Mouse (Mus musculus) macrophage (primary cell): ENCODE results near the gene Ola1. TPM values are rescaled to one million over a fixed set of nuclear protein-coding genes. Genes with fewer than 3 reads are reported as not detected.
A peak's percentile ranks its signal among the peaks of the same experiment; 100 is the strongest.

Experiments used
- H3K27ac ChIP-seq: fragments of 350-480 bp; formaldehyde crosslinking; 2 replicates; pipeline ENCODE4 v1.9.0; 2021
- H3K36me3 ChIP-seq: fragments of 350-480 bp; formaldehyde crosslinking; 2 replicates; pipeline ENCODE4 v1.9.0; 2021; ENCODE audit errors: inconsistent target
- H3K4me3 ChIP-seq: fragments of 350-480 bp; formaldehyde crosslinking; 2 replicates; pipeline ENCODE4 v1.9.0; 2021; ENCODE audit errors: inconsistent target
- H3K79me2 ChIP-seq: fragments of 350-480 bp; formaldehyde crosslinking; 2 replicates; pipeline ENCODE4 v1.9.0; 2021; ENCODE audit errors: inconsistent target
- WGBS: methylation state at CpG from one replicate; pipeline ENCODE4 v1.1.7; 2026; ENCODE audit warnings: inconsistent platforms; ENCODE audit not compliant: missing documents; 5-methylcytosine and 5-hydroxymethylcytosine counted together
- polyA plus RNA-seq: library from polyadenylated mRNA; stranded (reverse); fragments of 250-400 nt; gene quantifications from 3 replicates; pipeline ENCODE4 v1.2.4, GENCODE M21; 2018; ENCODE audit warnings: inconsistent platforms

Ola1 gene
- polyA plus RNA-seq, 1 experiment from 2014 or later, result 133 TPM

DNA sequence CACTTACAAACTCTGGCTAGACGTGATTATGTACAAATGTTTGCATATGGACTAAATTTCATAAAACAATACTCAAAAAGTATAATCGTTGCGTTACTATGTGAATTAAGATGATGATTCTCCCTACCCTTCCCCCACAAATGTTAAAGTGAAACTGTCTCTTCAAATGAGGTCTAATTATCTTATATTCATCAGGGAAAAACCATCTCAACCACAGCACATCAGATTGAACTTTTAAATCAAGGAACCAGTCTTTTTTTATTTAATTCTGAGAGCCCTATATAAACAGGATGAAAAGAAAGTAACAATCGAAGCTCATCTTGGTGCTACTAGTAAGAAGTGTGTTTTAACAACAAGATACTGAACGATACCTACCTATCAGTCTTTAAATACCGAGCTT, 14.4 kb downstream of the Ola1 start:
- 99% methylated on average over 6 of the region's 6 CpGs for WGBS
- H3K36me3 ChIP-seq, result no peaks in the 10 kb centered on the region
- peaks cover 66% of the 10 kb centered on the region for H3K79me2 ChIP-seq
- no peak overlapping the region for H3K4me3 ChIP-seq
- H3K27ac ChIP-seq, result no peak overlapping the region

DNA sequence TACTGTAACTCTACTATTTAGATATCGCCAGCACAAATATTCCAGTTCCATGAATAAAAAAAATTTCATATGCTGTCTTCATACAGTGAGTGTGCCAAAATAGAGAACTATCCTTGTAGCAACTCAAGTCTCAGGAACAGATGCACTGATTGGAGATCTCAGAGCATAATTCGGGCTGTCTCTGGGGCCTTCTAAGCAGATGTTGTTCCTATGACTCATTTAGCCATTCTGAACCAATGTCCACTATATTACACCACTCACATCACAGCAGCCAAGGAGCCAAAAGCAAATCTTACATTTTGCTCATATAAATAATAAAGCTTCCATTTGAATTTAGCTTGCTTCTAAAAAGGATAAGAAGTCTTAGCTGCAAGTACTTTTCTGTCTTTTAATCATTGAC, 30.2 kb downstream of the Ola1 start:
- H3K27ac ChIP-seq, result no peak overlapping the region
- H3K79me2 ChIP-seq, result no peaks in the 10 kb centered on the region; the same call in 1 of the 2 replicates
- H3K36me3 ChIP-seq, result no peaks in the 10 kb centered on the region
- H3K4me3 ChIP-seq, result no peak overlapping the region
- WGBS, result 96% methylated on average over 2 of the region's 2 CpGs

DNA sequence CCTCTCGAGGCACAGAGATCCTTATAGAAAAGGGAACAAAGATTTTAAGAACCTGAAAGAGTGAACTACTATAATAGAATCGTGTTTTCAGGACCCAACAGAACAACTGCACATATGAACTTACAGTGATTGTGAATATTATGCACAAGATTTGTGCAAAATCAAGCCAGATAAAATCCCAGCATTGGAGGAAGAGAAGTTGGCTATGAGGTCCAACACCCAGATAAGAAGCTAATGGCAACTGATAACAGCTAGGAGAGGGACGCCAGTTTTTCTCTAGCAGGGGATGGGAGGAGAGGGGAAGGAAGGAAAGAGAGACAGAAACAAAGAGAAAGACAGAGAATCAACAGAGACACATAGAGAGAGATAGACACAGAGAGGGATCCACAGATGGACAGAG, 33.5 kb downstream of the Ola1 start:
- H3K4me3 ChIP-seq, result no peak overlapping the region
- H3K27ac ChIP-seq, result no peak overlapping the region
- 86% methylated on average over 3 of the region's 3 CpGs for WGBS
- H3K79me2 ChIP-seq, result no peaks in the 10 kb centered on the region; the same call in 1 of the 2 replicates
- no peaks in the 10 kb centered on the region for H3K36me3 ChIP-seq

DNA sequence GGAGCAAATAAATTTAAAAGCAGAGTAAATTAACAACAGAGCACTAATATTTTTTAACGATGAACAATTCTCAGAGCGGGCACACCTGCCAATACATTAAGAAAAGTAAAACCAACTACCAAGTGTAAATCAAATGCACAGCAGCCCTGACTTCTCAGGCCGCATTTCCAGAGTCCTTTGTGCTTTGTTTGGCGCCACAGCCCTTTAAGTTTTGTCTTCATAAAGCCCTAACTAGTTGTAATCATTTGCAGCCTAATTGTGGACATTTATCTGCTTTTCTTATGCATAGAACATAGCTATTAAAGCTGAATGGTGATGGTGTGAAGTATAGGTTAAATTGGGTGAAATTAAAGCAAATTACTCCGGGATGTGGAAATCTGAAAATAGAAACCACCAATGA, 49.2 kb downstream of the Ola1 start:
- no peaks in the 10 kb centered on the region for H3K36me3 ChIP-seq
- H3K27ac ChIP-seq, result no peak overlapping the region
- no peaks in the 10 kb centered on the region for H3K79me2 ChIP-seq
- H3K4me3 ChIP-seq, result no peak overlapping the region
- WGBS, result 94% methylated on average over 5 of the region's 5 CpGs

DNA sequence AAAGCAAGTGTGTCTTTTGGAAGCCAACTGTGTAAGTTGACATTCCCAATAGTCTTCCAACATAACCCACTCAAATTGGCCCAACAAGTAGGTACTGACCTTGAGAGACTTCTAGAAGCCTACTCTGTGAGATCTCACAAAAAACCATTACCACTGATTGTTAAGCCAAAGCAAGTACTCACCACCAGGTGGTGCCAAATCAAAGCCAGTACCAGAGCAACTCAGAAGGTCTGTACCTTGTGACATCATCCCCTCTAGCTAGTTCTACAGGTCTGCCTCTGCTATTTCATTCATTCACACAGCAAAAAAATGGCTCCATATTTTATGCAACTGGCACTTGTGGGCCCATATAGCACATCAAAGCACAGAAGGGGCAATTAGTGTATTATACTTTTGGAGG, 51.6 kb downstream of the Ola1 start:
- no peak overlapping the region for H3K27ac ChIP-seq
- no peaks in the 10 kb centered on the region for H3K36me3 ChIP-seq
- H3K4me3 ChIP-seq, result no peak overlapping the region
- H3K79me2 ChIP-seq, result peaks cover 6% of the 10 kb centered on the region; the same call in 1 of the 2 replicates

DNA sequence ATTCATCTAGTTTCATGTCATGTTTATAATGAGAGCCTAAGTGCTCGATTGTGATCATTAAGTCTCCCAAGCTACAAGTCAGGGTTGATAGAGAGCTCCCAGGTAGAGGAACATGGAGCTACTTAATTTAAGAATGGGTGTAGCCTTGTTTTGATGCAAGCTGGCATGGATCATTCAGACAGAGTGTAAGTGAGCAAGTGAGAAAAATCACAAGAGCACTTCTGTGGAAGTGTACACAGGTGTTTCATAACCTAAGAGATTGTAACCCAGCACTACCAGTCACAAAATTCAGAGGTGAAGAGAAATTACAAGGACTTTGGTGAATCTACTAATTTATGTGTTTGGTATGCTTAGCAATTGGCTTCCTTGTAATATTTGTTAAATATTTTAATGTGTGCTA, 54.1 kb downstream of the Ola1 start:
- H3K36me3 ChIP-seq, result no peaks in the 10 kb centered on the region
- H3K27ac ChIP-seq, result no peak overlapping the region
- 89% methylated on average over 1 of the region's 1 CpGs for WGBS
- H3K4me3 ChIP-seq, result no peak overlapping the region
- H3K79me2 ChIP-seq, result peaks cover 6% of the 10 kb centered on the region; the same call in 1 of the 2 replicates

DNA sequence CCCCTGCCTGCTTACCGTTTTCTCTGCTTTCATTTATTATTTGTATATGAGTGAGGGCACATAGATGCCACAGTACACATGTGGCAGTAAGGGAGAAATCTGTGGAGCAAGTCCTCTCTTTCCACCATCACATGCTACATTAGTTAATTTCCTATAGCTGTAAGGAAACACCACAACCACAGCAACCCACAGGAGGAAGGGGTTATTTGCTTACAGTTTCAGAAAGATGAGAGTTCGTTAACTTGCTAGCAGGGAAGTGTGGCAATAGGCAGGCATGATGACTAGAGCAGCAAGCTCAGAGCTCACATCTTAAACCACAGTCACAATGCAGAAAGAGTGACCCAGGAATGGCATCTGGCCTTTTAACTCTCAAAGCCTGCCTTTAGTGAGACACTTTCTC, 58.0 kb downstream of the Ola1 start:
- peaks cover 6% of the 10 kb centered on the region; the same call in 1 of the 2 replicates for H3K79me2 ChIP-seq
- 0% methylated on average over 2 of the region's 2 CpGs for WGBS
- H3K27ac ChIP-seq, result peak overlapping the region; percentile 90
- no peak overlapping the region for H3K4me3 ChIP-seq
- H3K36me3 ChIP-seq, result no peaks in the 10 kb centered on the region; the same call in 1 of the 2 replicates

DNA sequence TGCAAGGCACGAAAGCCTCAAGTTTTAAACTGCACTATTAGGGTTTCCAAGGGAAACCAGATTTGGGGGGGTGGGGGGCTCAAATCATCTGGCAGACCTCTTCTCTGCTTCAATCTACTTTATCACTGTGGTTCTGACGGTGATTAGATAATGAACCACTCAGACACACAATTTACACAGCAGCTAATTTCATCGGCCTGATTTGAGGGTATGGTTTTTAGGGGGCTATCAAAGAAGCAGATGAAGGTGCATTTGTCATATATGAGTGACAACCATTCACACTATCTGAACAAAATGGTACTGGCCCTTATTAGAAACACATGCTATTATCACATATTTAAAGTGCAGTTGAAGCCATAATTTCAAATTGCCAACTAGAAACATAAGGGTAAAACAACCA, 61.5 kb downstream of the Ola1 start:
- WGBS, result 94% methylated on average over 3 of the region's 3 CpGs
- H3K27ac ChIP-seq, result no peak overlapping the region
- H3K36me3 ChIP-seq, result no peaks in the 10 kb centered on the region; the same call in 1 of the 2 replicates
- no peaks in the 10 kb centered on the region; the same call in 1 of the 2 replicates for H3K79me2 ChIP-seq
- H3K4me3 ChIP-seq, result no peak overlapping the region

DNA sequence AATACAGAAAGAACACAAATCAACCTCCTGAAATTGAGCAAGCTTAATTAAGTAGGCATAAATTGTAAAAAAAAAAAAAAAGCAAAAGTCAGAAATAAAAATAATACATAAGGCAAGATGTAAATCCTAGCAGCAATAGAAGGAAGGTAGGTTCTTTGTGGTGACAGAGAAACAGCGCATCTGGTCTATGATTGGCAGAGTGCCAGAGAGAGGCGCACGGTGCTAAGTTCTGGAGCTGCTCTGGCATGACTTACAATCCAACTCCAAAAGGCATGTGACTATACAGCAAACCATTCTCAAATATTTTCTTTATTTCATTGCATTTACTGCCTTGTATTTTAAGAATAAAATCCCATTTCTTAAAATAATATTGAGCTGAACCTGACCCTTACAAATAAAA, 68.2 kb downstream of the Ola1 start:
- Histone ChIP-seq H3K36me3 (no peaks in the 10 kb centered on the region), H3K4me3 (no peak overlapping the region), H3K27ac (no peak overlapping the region), H3K79me2 (no peaks in the 10 kb centered on the region)
- WGBS, result 67% methylated on average over 3 of the region's 3 CpGs

DNA sequence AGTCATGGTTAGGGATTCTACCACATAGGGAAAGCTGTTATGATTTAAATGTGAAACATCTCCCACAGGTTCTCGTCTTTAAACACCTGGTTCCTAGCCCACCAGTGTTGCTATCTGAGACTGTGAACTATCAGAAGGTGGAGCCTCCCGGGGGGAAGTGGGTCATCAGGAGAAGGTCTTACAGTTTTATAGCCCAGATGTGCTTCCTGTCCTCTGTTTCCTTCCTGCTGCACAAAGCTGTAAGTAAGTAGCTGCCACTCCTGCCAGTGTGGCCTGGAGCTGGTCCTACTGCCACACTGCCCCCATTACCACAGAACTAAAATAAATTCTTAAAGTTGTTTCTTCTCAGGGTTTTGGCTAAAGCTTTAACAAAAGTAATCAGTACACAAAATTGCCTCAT, 72.6 kb downstream of the Ola1 start:
- Histone ChIP-seq H3K79me2 (no peaks in the 10 kb centered on the region), H3K36me3 (0 out of 2 replicates have a peak, but pooled peaks cover 9% of the 10 kb centered on the region), H3K27ac (0 out of 2 replicates have a peak overlapping the region, but pooled peaks have one; percentile 10), H3K4me3 (no peak overlapping the region)
- WGBS, result 49% methylated on average over 2 of the region's 2 CpGs

DNA sequence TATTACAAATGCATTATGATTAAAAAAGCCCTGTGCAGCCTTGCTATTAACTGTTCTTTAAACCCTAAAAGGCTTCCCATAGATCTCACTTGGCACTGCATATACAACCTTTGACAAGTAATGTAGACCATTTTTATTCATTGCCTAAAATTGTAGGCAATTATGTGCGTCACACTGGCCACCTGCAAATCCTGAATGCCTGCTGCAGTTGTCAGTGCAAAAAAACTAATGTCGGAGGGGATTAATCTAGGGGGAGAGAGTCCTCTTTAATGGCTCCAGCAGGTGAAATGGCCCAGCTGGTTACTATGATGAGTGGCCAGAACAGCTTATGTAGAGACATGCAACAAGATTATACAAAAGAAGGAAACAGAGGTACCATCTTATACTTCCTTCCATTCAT, 75.0 kb downstream of the Ola1 start:
- WGBS, result 100% methylated on average over 2 of the region's 2 CpGs
- H3K4me3 ChIP-seq, result no peak overlapping the region
- H3K27ac ChIP-seq, result no peak overlapping the region
- H3K36me3 ChIP-seq, result 0 out of 2 replicates have a peak, but pooled peaks cover 9% of the 10 kb centered on the region
- no peaks in the 10 kb centered on the region for H3K79me2 ChIP-seq

DNA sequence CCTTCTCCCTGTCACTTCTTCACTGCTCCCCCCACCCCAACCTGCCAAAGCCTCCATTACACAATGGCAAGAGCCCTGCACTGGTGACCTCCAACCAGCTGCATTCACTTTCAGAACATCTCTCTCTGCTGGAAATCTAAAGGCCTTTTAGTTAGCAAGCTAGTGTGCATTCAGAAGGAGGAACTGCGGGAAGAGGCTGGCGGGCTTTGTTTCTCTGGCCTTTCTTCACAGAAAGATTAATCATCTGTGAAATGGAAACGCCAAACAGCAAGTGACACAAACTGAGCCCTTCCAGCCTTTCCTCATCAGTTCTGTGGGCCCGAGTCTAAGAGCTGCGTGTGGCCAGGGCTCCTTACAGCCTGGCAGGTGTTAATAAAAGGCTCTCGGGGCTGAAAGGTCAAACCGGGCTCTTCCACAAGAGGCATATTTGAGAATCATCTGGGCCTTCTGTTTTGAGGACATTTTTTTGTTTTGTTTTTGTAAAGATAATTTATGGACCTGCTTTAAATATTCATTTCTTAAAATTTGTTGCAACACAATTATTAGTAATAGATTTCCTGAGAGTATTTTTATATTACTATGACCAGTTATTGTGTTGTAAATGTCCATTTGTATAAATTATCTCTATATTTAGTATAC, 75.8 kb downstream of the Ola1 start:
- Histone ChIP-seq H3K27ac (no peak overlapping the region), H3K79me2 (no peaks in the 10 kb centered on the region), H3K36me3 (0 out of 2 replicates have a peak, but pooled peaks cover 9% of the 10 kb centered on the region), H3K4me3 (no peak overlapping the region)
- 64% methylated on average over 6 of the region's 7 CpGs for WGBS

DNA sequence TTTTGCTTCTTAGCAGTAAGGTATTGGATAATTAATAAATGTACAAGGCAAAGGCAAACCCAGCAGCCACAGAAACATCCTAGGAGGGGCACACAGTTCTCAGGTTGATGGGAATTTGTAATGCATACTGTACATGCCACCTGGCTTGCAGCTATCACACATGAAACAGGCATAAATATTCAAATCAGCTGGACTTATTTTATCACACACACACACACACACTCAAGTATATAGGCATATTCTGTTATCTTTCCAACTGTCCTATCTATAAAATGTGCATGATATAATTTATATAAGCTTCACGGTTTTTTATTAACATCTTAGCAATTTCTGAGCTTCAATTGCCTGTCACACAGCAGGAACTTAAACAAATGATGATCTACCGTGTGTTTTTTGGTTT, 85.8 kb downstream of the Ola1 start:
- WGBS, result 87% methylated on average over 2 of the region's 2 CpGs
- no peak overlapping the region for H3K4me3 ChIP-seq
- no peak overlapping the region for H3K27ac ChIP-seq
- no peaks in the 10 kb centered on the region for H3K36me3 ChIP-seq
- no peaks in the 10 kb centered on the region for H3K79me2 ChIP-seq

DNA sequence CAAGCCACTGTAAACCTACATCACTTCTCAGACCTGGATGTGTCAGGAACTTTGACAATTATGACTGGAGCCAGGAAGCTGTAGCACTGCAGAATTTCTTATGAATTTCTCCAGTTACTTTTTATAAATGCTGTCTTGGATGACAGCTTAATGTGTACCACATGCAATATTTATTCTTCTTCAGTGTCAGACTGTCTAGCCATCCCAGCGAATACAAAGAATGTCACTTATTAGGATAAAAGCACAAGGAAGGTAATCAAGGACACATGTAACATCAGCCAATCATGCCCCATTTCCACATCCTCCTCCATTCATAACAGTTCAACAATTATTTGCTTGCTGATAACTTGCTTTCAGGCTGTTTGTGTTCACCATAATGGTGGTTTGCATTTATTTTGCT, 91.0 kb downstream of the Ola1 start:
- H3K36me3 ChIP-seq, result no peaks in the 10 kb centered on the region
- no peaks in the 10 kb centered on the region for H3K79me2 ChIP-seq
- WGBS, result 91% methylated on average over 1 of the region's 1 CpGs
- no peak overlapping the region for H3K27ac ChIP-seq
- H3K4me3 ChIP-seq, result no peak overlapping the region

DNA sequence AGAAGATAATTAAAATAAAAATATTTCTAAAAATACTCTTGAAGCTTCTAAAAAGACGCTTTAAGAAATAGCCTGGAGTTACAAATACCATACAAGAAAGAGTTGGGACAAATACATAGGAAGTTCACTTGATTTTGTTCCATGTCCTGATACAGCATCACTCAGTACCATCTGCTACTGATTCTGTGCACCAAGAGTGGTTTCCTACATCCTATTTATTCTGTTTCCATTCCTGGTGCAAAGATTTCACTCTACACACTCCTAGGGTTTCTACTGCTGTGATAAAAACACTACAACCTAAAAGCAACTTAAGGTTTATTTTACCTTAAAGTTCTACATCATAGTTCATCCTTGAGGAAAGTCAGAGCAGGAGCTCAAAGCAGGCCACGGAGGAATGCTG, 99.9 kb downstream of the Ola1 start:
- Histone ChIP-seq H3K27ac (no peak overlapping the region), H3K79me2 (no peaks in the 10 kb centered on the region), H3K4me3 (no peak overlapping the region), H3K36me3 (no peaks in the 10 kb centered on the region)
- WGBS, result 98% methylated on average over 2 of the region's 2 CpGs

DNA sequence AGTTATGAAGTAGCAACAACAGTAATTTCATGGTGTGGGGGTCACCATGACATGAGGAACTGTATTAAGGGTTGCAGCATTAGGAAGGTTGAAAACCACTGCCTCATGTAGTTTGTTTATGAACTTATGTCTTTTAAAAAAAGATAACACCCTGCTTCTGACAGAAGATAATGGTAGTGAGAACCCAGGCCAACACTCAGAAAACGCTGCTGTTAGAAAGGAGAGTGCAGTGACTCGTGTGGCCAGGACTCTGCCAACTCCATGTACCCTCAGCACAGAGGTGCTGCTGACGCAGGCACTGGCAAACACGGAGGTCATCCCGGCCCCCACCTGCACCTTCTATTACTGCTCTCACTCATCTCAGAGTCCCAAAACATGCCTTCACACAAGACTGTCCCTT, 111.6 kb downstream of the Ola1 start:
- Histone ChIP-seq H3K27ac (no peak overlapping the region), H3K4me3 (no peak overlapping the region), H3K36me3 (no peaks in the 10 kb centered on the region), H3K79me2 (no peaks in the 10 kb centered on the region)
- 100% methylated on average over 5 of the region's 5 CpGs for WGBS
